Mouse (Mus musculus) ES-Bruce4 (cell line): ENCODE measurements around the gene Capn13. TPM values are rescaled to one million over a fixed set of nuclear protein-coding genes. Genes with fewer than 3 reads are reported as not detected.

Experiments used
- H3K27ac ChIP-seq: 2 replicates; pipeline ENCODE4 v1.5.1; 2012; ENCODE audit warnings: low read length, inconsistent platforms; ENCODE audit not compliant: insufficient read depth
- H3K27me3 ChIP-seq: 2 replicates; pipeline ENCODE4 v1.6.1; 2012; ENCODE audit warnings: mild to moderate bottlenecking, low read length, inconsistent platforms; ENCODE audit not compliant: control insufficient read depth, poor library complexity, insufficient read depth, severe bottlenecking
- H3K36me3 ChIP-seq: 2 replicates; pipeline ENCODE4 v1.6.1; 2012; ENCODE audit warnings: inconsistent platforms, mild to moderate bottlenecking, low read length, moderate library complexity; ENCODE audit not compliant: control insufficient read depth, poor library complexity, insufficient read depth, severe bottlenecking
- H3K4me1 ChIP-seq: one replicate; pipeline ENCODE4 v1.8.1; 2011; ENCODE audit warnings: low read length; ENCODE audit not compliant: control insufficient read depth, insufficient read depth
- H3K4me3 ChIP-seq: 2 replicates; pipeline ENCODE4 v1.5.1; 2011; ENCODE audit warnings: low read depth, mild to moderate bottlenecking, low read length
- H3K9ac ChIP-seq: 2 replicates; pipeline ENCODE4 v1.6.1; 2012; ENCODE audit warnings: low read depth, mild to moderate bottlenecking, inconsistent platforms; ENCODE audit not compliant: poor library complexity, severe bottlenecking
- H3K9me3 ChIP-seq: replicated peaks from 2 replicates; pipeline ENCODE4 v1.6.1; 2012; ENCODE audit warnings: mild to moderate bottlenecking, low read length, inconsistent platforms; ENCODE audit not compliant: control insufficient read depth, poor library complexity, insufficient read depth, severe bottlenecking
- CTCF ChIP-seq: IDR thresholded peaks from one replicate; pipeline ENCODE4 v1.8.1; 2011; ENCODE audit warnings: low read depth, low read length
- EP300 ChIP-seq: IDR thresholded peaks from 2 replicates; pipeline ENCODE4 v1.6.1; 2011; ENCODE audit warnings: low read depth, low read length; ENCODE audit not compliant: insufficient read depth
- POLR2A ChIP-seq: IDR thresholded peaks from one replicate; pipeline ENCODE4 v1.8.1; 2011; ENCODE audit warnings: low read length; ENCODE audit not compliant: insufficient read depth
- polyA plus RNA-seq: library from polyadenylated mRNA; stranded (reverse); fragments of >200 nt; gene quantifications from 2 replicates; pipeline ENCODE4 v1.2.4, GENCODE M21; 2011; ENCODE audit warnings: low read depth; ENCODE audit not compliant: missing spikeins, insufficient read depth, insufficient read length

The Capn13 gene
- polyA plus RNA-seq, 1 experiment = not detected

- H3K27ac ChIP-seq = no peak overlapping the region
- H3K4me3 ChIP-seq = no peak overlapping the region
- no peaks in the 10 kb centered on the region for H3K4me1 ChIP-seq
- no peaks in the 10 kb centered on the region for H3K9me3 ChIP-seq
- no peaks in the 10 kb centered on the region for H3K27me3 ChIP-seq
- no peaks in the 10 kb centered on the region for H3K36me3 ChIP-seq
- H3K9ac ChIP-seq = no peak overlapping the region
- no peak for TF ChIP-seq EP300
- no peak for TF ChIP-seq POLR2A
- TF ChIP-seq CTCF = no peak
Measured at GRCm38 (mm10) chr17:73377778-73378484, 22.7 kb downstream of the Capn13 start.

DNA sequence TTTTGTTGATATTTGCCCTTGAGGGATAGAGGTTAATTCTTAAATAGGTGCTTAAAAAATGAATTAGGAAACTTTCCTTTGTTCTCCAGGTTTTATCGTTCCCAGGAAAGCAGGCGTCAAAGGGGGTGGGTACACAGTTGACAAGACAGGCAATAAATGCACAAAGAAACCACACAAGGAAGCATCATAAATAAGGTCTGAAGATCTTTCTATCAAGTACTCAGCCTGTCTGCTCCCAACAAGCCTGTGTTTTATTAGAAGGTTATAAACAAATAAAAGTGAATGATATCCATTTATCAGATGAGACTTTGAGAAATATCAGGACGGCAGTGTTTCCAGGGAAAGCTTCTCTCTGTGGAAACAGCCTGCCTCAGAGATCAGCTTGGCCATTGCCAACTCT lies 33.3 kb downstream of the Capn13 start:
- TF ChIP-seq EP300 (no peak), POLR2A (no peak), CTCF (no peak)
- H3K4me1 ChIP-seq = no peaks in the 10 kb centered on the region
- no peak overlapping the region for H3K4me3 ChIP-seq
- H3K27ac ChIP-seq = no peak overlapping the region
- no peaks in the 10 kb centered on the region for H3K27me3 ChIP-seq
- no peaks in the 10 kb centered on the region for H3K9me3 ChIP-seq
- no peak overlapping the region for H3K9ac ChIP-seq
- H3K36me3 ChIP-seq = no peaks in the 10 kb centered on the region

- no peaks in the 10 kb centered on the region for H3K27me3 ChIP-seq
- no peaks in the 10 kb centered on the region for H3K36me3 ChIP-seq
- H3K27ac ChIP-seq = no peak overlapping the region
- H3K4me3 ChIP-seq = no peak overlapping the region
- no peak overlapping the region for H3K9ac ChIP-seq
- no peaks in the 10 kb centered on the region for H3K4me1 ChIP-seq
- TF ChIP-seq POLR2A (no peak), EP300 (no peak), CTCF (no peak)
- no peaks in the 10 kb centered on the region for H3K9me3 ChIP-seq
Measured at GRCm38 (mm10) chr17:73361054-73361453, 39.6 kb downstream of the Capn13 start.

GRCm38 (mm10) chr17:73343632-73344390 lies 56.9 kb downstream of the Capn13 start:
- H3K4me1 ChIP-seq = no peaks in the 10 kb centered on the region
- H3K36me3 ChIP-seq = no peaks in the 10 kb centered on the region
- H3K9me3 ChIP-seq = no peaks in the 10 kb centered on the region
- TF ChIP-seq EP300 = no peak
- no peak for TF ChIP-seq CTCF
- no peak for TF ChIP-seq POLR2A
- no peaks in the 10 kb centered on the region for H3K27me3 ChIP-seq
- H3K27ac ChIP-seq = no peak overlapping the region
- no peak overlapping the region for H3K9ac ChIP-seq
- H3K4me3 ChIP-seq = no peak overlapping the region

DNA sequence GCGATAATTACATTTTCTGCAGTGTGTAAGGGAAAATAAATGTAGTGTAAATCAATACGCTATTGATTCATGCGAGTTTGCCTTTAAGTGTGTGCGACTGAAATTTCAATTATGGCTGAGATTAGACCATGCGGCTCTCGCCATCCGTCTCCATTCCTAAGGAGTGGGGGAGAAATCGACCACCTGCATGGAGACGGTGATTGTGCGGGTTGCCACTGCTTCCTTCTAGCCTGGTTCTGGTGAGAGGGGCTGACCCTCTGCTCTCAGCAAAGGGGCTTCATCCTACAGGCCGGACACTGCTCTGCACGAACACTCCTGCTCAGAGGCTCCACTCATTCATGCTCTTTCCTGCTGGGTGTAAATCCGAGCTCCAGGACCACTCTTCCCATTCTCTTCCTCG lies 58.0 kb downstream of the Capn13 start:
- Histone ChIP-seq H3K9me3 (no peaks in the 10 kb centered on the region), H3K9ac (no peak overlapping the region), H3K4me1 (no peaks in the 10 kb centered on the region), H3K4me3 (no peak overlapping the region), H3K27ac (no peak overlapping the region), H3K27me3 (no peaks in the 10 kb centered on the region), H3K36me3 (no peaks in the 10 kb centered on the region)
- TF ChIP-seq POLR2A (no peak), EP300 (no peak), CTCF (no peak)

DNA sequence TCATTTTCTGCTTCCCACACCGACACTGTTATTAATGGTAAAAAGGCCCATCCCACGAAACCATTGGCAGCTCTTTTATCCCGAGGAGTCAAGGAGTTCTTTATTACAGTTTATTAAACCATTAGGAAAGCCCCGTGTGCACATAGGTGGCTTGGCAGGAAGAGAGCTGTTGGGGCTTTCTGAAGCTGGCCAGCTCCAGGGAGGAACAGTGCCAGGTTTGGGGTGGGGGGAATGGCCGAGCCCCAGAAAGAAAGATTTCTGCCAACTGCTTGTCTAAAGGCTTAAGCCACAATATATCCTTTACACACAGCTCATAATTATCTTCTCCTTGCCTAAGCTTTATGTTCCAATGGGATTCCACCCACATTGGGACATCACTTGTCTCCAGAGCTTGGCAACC lies 71.6 kb downstream of the Capn13 start:
- H3K4me1 ChIP-seq = no peaks in the 10 kb centered on the region
- TF ChIP-seq CTCF = no peak
- no peak for TF ChIP-seq POLR2A
- no peak for TF ChIP-seq EP300
- no peak overlapping the region for H3K4me3 ChIP-seq
- H3K36me3 ChIP-seq = no peaks in the 10 kb centered on the region
- no peak overlapping the region for H3K9ac ChIP-seq
- H3K27ac ChIP-seq = no peak overlapping the region
- H3K27me3 ChIP-seq = no peaks in the 10 kb centered on the region; the same call in 1 of the 2 replicates
- no peaks in the 10 kb centered on the region for H3K9me3 ChIP-seq
